Mouse (Mus musculus): ENCODE measurements around the gene Pdzd7. TPM values are rescaled to one million over a fixed set of nuclear protein-coding genes. Genes with fewer than 3 reads are reported as not detected.
A peak's percentile ranks its signal among the peaks of the same experiment; 100 is the strongest.

Gene Pdzd7
- polyA plus RNA-seq, 1 experiment from 2014 or later = 0.41 TPM

- Histone ChIP-seq H3K9ac (replicated peaks; ENCODE audit: low read length) (peak overlapping the region; percentile 59), H3K36me3 (replicated peaks; ENCODE audit: control insufficient read depth, insufficient read depth, low read depth, low read length) (peaks cover 6% of the 10 kb centered on the region), H3K4me2 (ENCODE audit: low read depth, low read length) (peak overlapping the region; percentile 89), H3K9me3 (replicated peaks; ENCODE audit: control insufficient read depth, low read length) (no peaks in the 10 kb centered on the region), H3K27me3 (ENCODE audit: control insufficient read depth, insufficient read depth, low read length) (no peaks in the 10 kb centered on the region), H3K27ac (replicated peaks; ENCODE audit: low read depth, low read length) (no peak overlapping the region), H3K4me3 (ENCODE audit: low read depth, low read length) (peak overlapping the region; percentile 92), H3K4me1 (ENCODE audit: control insufficient read depth, insufficient read depth, low read length) (peaks cover 6% of the 10 kb centered on the region; the same call in 1 of the 2 replicates)
- DNase-seq (ENCODE audit: low spot score) (no peak), ATAC-seq (replicated peaks; ENCODE audit: insufficient number of reproducible peaks, low FRiP score, low TSS enrichment, low read depth) (no peak)
- 94% methylated on average over 20 of the region's 20 CpGs for WGBS
Measured at GRCm38 (mm10) chr19:45007425-45008191, 37.9 kb downstream of the Pdzd7 start.

GRCm38 (mm10) chr19:45007021-45007420, 38.5 kb downstream of the Pdzd7 start:
- H3K4me2 ChIP-seq (ENCODE audit: low read depth, low read length) = peak overlapping the region; percentile 89
- H3K9me3 ChIP-seq (replicated peaks; ENCODE audit: control insufficient read depth, low read length) = no peaks in the 10 kb centered on the region
- whole genome bisulfite sequencing = 42% methylated on average over 17 of the region's 17 CpGs
- ATAC-seq (replicated peaks; ENCODE audit: insufficient number of reproducible peaks, low FRiP score, low TSS enrichment, low read depth) (no peak), DNase-seq (ENCODE audit: low spot score) (no peak)
- H3K9ac ChIP-seq (replicated peaks; ENCODE audit: low read length) = peak overlapping the region; percentile 59
- peaks cover 6% of the 10 kb centered on the region; the same call in 1 of the 2 replicates for H3K4me1 ChIP-seq (ENCODE audit: control insufficient read depth, insufficient read depth, low read length)
- H3K27ac ChIP-seq (replicated peaks; ENCODE audit: low read depth, low read length) = no peak overlapping the region
- H3K27me3 ChIP-seq (ENCODE audit: control insufficient read depth, insufficient read depth, low read length) = no peaks in the 10 kb centered on the region
- peaks cover 6% of the 10 kb centered on the region for H3K36me3 ChIP-seq (replicated peaks; ENCODE audit: control insufficient read depth, insufficient read depth, low read depth, low read length)
- H3K4me3 ChIP-seq (ENCODE audit: low read depth, low read length) = peak overlapping the region; percentile 92

GRCm38 (mm10) chr19:45005957-45006712, 39.4 kb downstream of the Pdzd7 start, which contains the start of gene Mrpl43:
Gene Mrpl43, minus strand, starts transcription at chr19:45006442.
- Histone ChIP-seq H3K27ac (replicated peaks; ENCODE audit: low read depth, low read length) (peak within 1 kb of the TSS; percentile 73), H3K4me3 (ENCODE audit: low read depth, low read length) (peak within 1 kb of the TSS; percentile 92), H3K4me1 (ENCODE audit: control insufficient read depth, insufficient read depth, low read length) (peaks cover 6% of the 10 kb centered on the region; the same call in 1 of the 2 replicates), H3K4me2 (ENCODE audit: low read depth, low read length) (peak within 1 kb of the TSS; percentile 89), H3K9me3 (replicated peaks; ENCODE audit: control insufficient read depth, low read length) (no peaks in the 10 kb centered on the region), H3K27me3 (ENCODE audit: control insufficient read depth, insufficient read depth, low read length) (no peaks in the 10 kb centered on the region), H3K9ac (replicated peaks; ENCODE audit: low read length) (peak within 1 kb of the TSS; percentile 72), H3K36me3 (replicated peaks; ENCODE audit: control insufficient read depth, insufficient read depth, low read depth, low read length) (peaks cover 6% of the 10 kb centered on the region)
- WGBS = under 1% methylated on average over 82 of the region's 82 CpGs
- ATAC-seq (replicated peaks; ENCODE audit: insufficient number of reproducible peaks, low FRiP score, low TSS enrichment, low read depth) = peak; percentile 85
- peak; percentile 96 for DNase-seq (ENCODE audit: low spot score)

DNA sequence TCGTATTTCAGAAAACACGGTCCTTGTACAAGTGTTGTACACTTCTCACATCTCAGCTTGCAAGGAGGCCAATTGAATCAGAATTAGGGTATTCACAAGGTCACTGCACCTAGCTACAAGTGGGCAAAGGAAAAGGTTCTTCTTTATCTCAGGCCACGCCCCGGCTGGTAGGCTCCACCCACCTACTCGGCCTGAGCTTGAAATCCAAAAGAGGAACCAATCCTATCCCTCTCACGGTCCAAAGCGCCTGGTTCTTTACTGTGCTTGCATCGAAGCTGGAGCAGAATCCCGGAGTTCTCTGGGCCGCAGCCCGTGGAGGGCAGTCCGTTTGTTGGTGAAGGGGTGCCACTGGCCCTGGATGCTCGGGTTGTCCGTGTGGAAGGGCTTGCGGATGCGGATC, 40.1 kb downstream of the Pdzd7 start, which contains the start of gene Twnk:
Twnk (plus strand) TSS at position 220 of the 400 bp plus-strand sequence.
- DNase-seq (ENCODE audit: low spot score) (peak; percentile 56), ATAC-seq (replicated peaks; ENCODE audit: insufficient number of reproducible peaks, low FRiP score, low TSS enrichment, low read depth) (no peak)
- H3K4me2 ChIP-seq (ENCODE audit: low read depth, low read length) = peak within 1 kb of the TSS; percentile 89
- H3K27me3 ChIP-seq (ENCODE audit: control insufficient read depth, insufficient read depth, low read length) = no peaks in the 10 kb centered on the region
- peak within 1 kb of the TSS; percentile 72 for H3K9ac ChIP-seq (replicated peaks; ENCODE audit: low read length)
- WGBS = 10% methylated on average over 16 of the region's 16 CpGs
- peak within 1 kb of the TSS; percentile 73 for H3K27ac ChIP-seq (replicated peaks; ENCODE audit: low read depth, low read length)
- H3K4me1 ChIP-seq (ENCODE audit: control insufficient read depth, insufficient read depth, low read length) = peaks cover 6% of the 10 kb centered on the region; the same call in 1 of the 2 replicates
- H3K36me3 ChIP-seq (replicated peaks; ENCODE audit: control insufficient read depth, insufficient read depth, low read depth, low read length) = peaks cover 5% of the 10 kb centered on the region
- no peaks in the 10 kb centered on the region for H3K9me3 ChIP-seq (replicated peaks; ENCODE audit: control insufficient read depth, low read length)
- H3K4me3 ChIP-seq (ENCODE audit: low read depth, low read length) = peak within 1 kb of the TSS; percentile 92

GRCm38 (mm10) chr19:45003740-45004516, 41.6 kb downstream of the Pdzd7 start:
- Histone ChIP-seq H3K9ac (replicated peaks; ENCODE audit: low read length) (no peak overlapping the region), H3K4me2 (ENCODE audit: low read depth, low read length) (no peak overlapping the region), H3K36me3 (replicated peaks; ENCODE audit: control insufficient read depth, insufficient read depth, low read depth, low read length) (peaks cover 2% of the 10 kb centered on the region), H3K27me3 (ENCODE audit: control insufficient read depth, insufficient read depth, low read length) (no peaks in the 10 kb centered on the region), H3K4me1 (ENCODE audit: control insufficient read depth, insufficient read depth, low read length) (peaks cover 6% of the 10 kb centered on the region; the same call in 1 of the 2 replicates), H3K4me3 (ENCODE audit: low read depth, low read length) (no peak overlapping the region), H3K9me3 (replicated peaks; ENCODE audit: control insufficient read depth, low read length) (no peaks in the 10 kb centered on the region), H3K27ac (replicated peaks; ENCODE audit: low read depth, low read length) (no peak overlapping the region)
- ATAC-seq (replicated peaks; ENCODE audit: insufficient number of reproducible peaks, low FRiP score, low TSS enrichment, low read depth) (no peak), DNase-seq (ENCODE audit: low spot score) (no peak)
- 91% methylated on average over 7 of the region's 7 CpGs for WGBS

GRCm38 (mm10) chr19:45002301-45002700, 43.2 kb downstream of the Pdzd7 start:
- Histone ChIP-seq H3K27me3 (ENCODE audit: control insufficient read depth, insufficient read depth, low read length) (no peaks in the 10 kb centered on the region), H3K4me2 (ENCODE audit: low read depth, low read length) (no peak overlapping the region), H3K27ac (replicated peaks; ENCODE audit: low read depth, low read length) (no peak overlapping the region), H3K9ac (replicated peaks; ENCODE audit: low read length) (no peak overlapping the region), H3K9me3 (replicated peaks; ENCODE audit: control insufficient read depth, low read length) (no peaks in the 10 kb centered on the region), H3K4me3 (ENCODE audit: low read depth, low read length) (no peak overlapping the region), H3K4me1 (ENCODE audit: control insufficient read depth, insufficient read depth, low read length) (peaks cover 5% of the 10 kb centered on the region; the same call in 1 of the 2 replicates), H3K36me3 (replicated peaks; ENCODE audit: control insufficient read depth, insufficient read depth, low read depth, low read length) (peaks cover 2% of the 10 kb centered on the region; the same call in 1 of the 2 replicates)
- DNase-seq (ENCODE audit: low spot score) (no peak), ATAC-seq (replicated peaks; ENCODE audit: insufficient number of reproducible peaks, low FRiP score, low TSS enrichment, low read depth) (no peak)
- 67% methylated on average over 3 of the region's 3 CpGs for WGBS

DNA sequence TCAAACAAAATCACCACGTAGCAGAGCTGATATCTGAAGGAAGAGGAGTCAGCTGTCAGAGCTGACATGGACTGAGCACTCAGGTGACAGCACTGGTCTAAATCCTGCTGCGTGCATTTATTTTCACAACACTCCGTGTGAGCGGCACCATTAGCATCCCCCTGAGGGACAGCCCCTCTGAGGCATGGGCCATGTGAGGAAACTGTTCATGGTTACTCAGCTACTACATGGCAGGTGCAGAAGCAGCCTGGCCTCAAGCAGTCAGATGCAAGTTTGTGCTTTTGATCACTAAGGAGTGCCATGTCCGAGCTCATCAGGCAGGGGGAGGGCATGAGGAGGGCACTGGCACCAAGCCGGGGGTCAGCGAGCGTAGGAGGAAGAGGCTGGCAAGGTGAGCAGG, 45.9 kb downstream of the Pdzd7 start:
- 85% methylated on average over 8 of the region's 8 CpGs for WGBS
- peaks cover 2% of the 10 kb centered on the region; the same call in 1 of the 2 replicates for H3K36me3 ChIP-seq (replicated peaks; ENCODE audit: control insufficient read depth, insufficient read depth, low read depth, low read length)
- no peak for DNase-seq (ENCODE audit: low spot score)

More for the DNA sequence above, 45.9 kb downstream of the Pdzd7 start:
- H3K4me1 ChIP-seq (ENCODE audit: control insufficient read depth, insufficient read depth, low read length) = no peaks in the 10 kb centered on the region
- no peak for ATAC-seq (replicated peaks; ENCODE audit: insufficient number of reproducible peaks, low FRiP score, low TSS enrichment, low read depth)
- H3K4me3 ChIP-seq (ENCODE audit: low read depth, low read length) = no peak overlapping the region
- no peak overlapping the region for H3K9ac ChIP-seq (replicated peaks; ENCODE audit: low read length)
- H3K4me2 ChIP-seq (ENCODE audit: low read depth, low read length) = no peak overlapping the region
- no peak overlapping the region for H3K27ac ChIP-seq (replicated peaks; ENCODE audit: low read depth, low read length)
- H3K9me3 ChIP-seq (replicated peaks; ENCODE audit: control insufficient read depth, low read length) = no peaks in the 10 kb centered on the region
- no peaks in the 10 kb centered on the region for H3K27me3 ChIP-seq (ENCODE audit: control insufficient read depth, insufficient read depth, low read length)
